Mouse (Mus musculus) embryo, embryonic 9.5 days (tissue): ENCODE measurements around the gene Lmo4.

Experiments
- DNase-seq: peaks from one replicate; pipeline ENCODE4 v3.0.0-alpha.2; 2017; ENCODE audit errors: extremely low spot score

Gene Lmo4

DNA sequence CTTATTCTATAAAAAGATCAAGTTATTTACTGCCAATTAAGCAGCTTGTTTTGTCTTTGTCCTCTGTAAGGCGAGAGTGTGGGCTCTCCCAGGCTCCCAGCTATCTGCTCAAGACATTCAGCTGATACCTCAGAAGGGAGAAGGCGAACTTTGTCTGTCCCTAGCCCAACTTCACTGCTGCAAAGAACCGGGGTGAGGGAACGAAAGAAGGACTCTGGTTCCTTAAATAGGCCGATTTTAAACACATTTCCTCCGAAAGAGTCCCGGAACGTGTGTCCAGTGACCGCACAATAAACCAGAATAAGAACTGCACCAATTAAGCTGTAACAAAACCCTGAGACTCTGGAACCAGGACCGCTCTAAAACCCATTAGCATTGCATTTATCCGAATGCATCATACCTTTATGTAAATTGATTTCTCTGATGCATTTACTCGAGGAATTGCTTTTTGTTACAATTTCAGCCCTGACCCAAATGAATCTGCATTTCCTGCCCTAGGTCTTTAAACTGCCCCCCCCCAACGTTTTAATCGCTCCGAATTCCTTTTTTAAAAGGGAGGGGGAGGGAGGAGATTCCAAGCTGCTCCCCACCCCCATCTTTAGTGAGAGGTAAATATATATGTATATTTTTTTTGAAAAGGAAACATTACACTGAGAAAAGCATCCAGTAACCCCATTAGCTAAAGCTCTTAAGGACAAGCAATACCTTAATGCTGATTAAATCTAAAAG lies 1.6 kb downstream of the Lmo4 start:
- DNase-seq: peak; percentile 62

- DNase-seq: no peak
Measured at GRCm38 (mm10) chr3:144202574-144203258, 2.3 kb downstream of the Lmo4 start.

DNA sequence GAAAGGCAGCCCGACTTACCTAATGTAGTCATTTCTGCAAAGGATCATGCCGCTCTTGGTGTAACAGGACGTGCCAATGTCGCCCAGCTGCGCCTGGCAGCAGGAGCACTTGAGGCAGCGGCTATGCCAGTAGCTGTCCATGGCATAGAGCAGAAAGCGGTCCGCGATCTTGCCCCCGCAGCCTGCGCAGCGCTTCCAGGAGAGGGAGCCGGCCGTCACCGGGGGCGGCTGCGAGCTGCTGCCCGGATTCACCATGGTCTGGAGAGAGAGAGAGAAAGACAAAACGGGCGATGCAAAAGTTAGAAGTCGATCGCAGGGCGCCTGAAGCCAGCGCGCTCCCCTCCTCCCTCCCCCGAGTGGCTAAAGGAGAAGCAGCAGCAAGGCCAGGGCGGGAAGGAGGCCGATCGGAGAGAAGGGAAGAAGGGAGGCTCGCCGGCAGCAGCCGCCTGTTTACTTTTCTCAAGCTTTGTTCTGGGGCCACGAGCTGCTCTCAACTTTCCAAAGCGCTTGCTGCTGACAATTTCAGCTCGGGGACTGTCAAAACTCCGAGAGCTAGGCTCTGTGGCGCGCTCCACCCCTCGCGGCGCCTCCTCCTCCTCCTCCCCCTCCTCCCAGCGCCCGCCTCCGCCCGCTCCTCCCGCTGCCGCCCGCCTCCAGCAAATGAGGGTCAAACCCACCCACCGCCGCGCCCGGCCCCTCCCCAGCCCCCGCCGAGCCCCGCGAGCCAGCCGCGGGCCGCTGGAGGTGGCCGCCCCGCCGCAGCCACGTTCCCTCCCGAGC lies 3.0 kb downstream of the Lmo4 start:
- DNase-seq: peak; percentile 95

DNA sequence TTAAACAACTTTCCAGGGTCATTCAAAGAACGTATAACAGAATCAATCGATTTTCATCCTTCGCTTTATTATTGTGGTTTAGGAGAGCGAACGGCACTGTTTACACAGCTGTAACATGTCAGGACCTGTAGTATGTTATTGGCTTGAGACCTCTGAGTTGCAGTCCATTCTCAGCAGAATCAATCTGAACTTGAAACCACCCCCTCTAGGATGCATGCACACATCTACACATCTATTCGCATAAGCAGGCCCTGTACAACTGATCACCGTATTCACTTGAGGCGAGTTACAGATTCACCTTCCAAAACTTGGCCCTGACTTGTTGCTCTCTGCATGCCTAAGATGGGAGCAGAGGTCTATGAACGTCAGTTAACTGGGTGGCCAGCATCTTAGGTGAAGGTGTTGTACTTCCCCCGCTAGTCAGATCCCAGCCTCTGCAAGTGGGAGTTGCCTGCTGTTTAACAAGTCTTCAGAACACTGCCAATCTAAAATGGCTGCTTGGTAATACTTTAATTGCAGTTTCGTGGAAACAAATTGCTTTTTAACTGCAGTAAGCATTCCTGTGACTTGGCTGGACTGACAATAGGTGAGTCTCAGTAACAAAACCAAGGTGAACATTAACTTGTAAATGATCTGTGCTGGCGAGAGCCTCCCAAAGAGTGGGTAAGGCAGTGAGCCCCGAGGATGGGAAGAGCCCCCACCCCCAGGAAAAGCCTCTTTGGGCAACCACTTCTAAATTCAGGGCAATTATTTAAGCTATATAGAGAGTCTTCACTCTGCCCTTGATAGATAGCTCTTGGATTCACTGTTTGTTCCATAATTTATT lies 19.5 kb downstream of the Lmo4 start:
- no peak for DNase-seq

DNA sequence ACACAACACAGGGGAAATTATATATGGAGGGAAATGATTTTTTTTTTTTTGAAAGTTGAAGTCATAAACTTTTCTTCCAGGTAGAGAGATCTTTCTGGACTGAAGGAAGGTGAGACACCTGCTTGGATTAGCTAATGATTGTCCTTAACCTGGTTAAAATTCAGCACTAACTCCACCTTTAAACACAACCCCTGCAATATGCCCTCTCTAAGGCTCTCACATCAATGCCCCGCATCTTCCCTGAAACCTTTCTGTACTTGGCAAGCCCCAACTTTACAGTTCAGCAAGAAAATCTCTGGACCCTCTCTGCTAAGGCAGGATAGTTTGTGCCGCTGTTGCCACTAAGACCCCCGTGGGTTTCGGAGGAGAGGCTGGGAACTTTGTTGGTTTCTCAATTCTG lies 20.1 kb downstream of the Lmo4 start:
- no peak for DNase-seq

GRCm38 (mm10) chr3:144182229-144182628 lies 22.8 kb downstream of the Lmo4 start:
- DNase-seq: no peak

GRCm38 (mm10) chr3:144178937-144179336 lies 26.1 kb downstream of the Lmo4 start:
- no peak for DNase-seq

DNA sequence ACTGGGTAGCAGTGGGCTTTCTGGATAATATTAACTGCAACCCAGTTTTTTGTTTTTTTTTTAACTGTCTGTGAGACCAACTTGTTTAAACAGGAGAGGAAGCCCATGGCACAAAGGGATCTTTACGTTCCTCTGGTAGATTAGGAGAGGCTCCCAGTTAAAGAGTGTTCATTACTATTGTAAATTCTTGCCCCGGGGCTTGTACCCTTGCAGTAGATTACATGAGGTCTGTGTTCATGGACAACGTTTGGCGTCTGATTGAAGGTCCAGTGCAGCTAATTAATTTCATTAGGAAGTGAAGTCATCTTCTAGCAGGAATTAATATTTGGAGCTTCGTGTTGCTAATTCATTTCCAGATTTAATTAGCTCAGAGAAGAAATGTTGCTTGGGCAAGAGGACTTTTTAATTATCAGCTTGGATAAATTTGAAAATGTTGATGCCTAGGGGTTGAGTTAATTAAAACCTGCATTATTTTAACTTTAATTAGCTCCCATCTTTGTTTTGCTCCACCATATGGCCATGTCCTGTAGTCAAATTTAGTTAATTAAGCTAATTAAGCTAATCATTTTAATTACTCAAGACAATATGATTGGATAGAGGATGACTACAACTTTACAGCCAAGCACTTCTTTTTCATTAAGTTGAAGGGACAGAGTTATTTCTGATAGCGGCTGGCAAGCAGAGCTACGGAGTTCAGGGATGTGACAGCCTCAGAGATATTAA lies 31.0 kb downstream of the Lmo4 start:
- no peak for DNase-seq

DNA sequence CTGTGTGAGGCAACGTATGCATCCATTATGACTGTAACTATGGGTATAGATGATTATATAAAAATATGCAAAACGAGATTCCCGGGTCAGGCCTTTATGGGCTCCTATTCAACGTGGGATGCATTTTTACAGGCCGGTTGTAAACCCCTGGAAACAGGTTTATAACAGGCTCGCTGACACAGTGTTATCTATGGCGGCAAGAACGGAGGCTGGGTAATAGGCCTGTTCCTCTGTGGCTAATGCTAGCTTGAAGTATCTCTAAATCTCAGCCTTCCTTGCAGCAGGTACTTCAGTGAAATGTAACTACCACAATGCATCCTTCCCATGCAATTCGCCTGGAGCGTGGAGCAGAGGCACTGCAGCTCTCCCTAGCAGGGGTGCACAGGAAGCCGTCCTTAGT lies 31.9 kb downstream of the Lmo4 start:
- no peak for DNase-seq

GRCm38 (mm10) chr3:144171749-144172148 lies 33.3 kb downstream of the Lmo4 start:
- no peak for DNase-seq

- no peak for DNase-seq
Measured at GRCm38 (mm10) chr3:144170539-144170938, 34.5 kb downstream of the Lmo4 start.

- no peak for DNase-seq
Measured at GRCm38 (mm10) chr3:144166439-144167155, 38.4 kb downstream of the Lmo4 start.

DNA sequence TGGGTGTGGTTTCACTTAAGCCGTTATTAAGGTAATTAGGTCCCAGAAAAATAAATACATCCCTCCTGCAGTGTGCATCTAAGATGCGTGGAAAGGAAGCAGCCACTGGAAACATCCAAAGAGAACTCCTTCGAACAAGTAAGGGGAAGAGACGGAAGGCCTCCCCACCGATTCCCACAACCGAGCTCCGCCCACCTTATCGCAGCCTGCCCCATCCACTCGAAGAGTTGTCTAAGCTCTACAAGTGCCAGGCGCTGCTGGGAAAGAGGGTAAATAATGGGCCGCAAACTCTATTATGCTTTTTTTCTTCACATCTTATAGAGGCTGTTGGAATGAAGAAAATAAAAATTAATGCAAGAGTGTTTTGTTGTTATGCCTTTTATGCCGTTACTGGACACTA lies 39.6 kb downstream of the Lmo4 start:
- no peak for DNase-seq

GRCm38 (mm10) chr3:144164665-144165385 lies 40.2 kb downstream of the Lmo4 start:
- DNase-seq: peak; percentile 35

DNA sequence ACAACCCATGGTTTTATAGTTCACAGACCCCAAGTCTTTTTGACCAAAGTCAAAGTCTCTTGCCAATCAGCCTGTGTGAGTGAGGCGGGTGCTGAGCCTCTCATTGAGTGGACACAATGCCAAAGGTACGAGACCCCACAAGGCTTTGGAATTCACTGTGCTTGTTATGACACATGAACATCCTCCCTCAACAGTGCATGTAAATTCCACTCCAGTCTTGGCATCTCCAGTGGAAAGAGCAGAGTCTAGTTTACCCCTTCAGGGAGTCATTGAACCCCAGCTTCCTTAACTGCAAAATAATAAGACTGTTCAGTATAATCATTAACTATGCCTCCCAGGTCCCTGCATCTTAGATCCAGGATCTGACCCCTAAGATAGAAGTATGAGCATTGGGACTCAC lies 41.3 kb downstream of the Lmo4 start:
- no peak for DNase-seq

DNA sequence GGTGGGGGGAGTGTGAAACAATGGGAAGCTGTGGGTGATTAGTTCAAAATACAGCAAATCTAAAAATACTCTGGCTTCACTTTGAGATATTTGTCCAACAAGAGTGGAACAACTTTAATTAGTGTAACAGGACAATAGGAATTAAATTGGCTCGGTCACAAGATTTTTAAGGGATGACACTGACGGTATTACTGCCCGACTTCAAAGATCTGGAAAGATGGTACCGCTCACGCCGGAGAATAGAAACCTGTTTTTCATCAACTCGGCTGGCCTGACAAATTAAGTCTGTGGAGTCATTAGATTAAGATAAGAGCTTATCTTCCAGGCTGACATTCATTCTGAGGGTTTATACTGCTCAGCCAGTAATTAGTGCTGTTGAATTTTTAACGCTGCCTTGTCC lies 42.9 kb downstream of the Lmo4 start:
- DNase-seq: peak; percentile 24

GRCm38 (mm10) chr3:144161261-144161660 lies 43.8 kb downstream of the Lmo4 start:
- no peak for DNase-seq

- DNase-seq: no peak
Measured at GRCm38 (mm10) chr3:144155746-144156145, 49.3 kb downstream of the Lmo4 start.

- no peak for DNase-seq
Measured at GRCm38 (mm10) chr3:144153395-144153794, 51.6 kb downstream of the Lmo4 start.

- no peak for DNase-seq
Measured at GRCm38 (mm10) chr3:144151001-144151400, 54.0 kb downstream of the Lmo4 start.
